Mouse (Mus musculus): ENCODE measurements at regions not wholly inside any gene's neighbourhood (a gene's known extent, or its start where the extent isn't known, plus 50 kb on each side); places are given as distances from the start of the nearest gene placed in this dataset.

DNA sequence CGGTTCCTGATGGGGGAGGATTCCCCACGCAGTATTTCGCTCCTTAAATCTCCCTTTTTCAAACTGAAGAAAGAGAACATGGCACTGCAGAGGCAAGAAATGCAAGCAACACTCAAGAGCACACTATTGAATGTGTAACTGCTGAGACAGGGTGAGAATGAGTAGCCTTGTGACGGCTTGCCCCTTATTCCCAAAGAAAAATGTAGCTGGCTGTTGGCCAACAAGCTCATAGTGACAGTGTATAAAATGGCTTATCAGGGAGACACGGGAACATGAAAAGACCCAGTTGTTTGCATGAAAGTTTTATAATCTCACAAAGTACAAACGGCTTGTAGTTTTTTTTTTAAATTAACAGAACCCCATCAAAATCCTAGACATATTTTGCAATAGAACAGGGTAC lies 130.8 kb upstream of the Arglu1 start:
- no peak for TF ChIP-seq POLR2A (IDR thresholded peaks at IDR 0.05; ENCODE audit: low read depth, low read length)
- no peak for TF ChIP-seq CTCF (IDR thresholded peaks at IDR 0.05; ENCODE audit: borderline replicate concordance, insufficient read depth, low read length)
